Mouse (Mus musculus) retina, postnatal 1 day (tissue): Measurements from ENCODE around the gene Jam2.
A peak's percentile ranks its signal among the peaks of the same experiment; 100 is the strongest.

Source experiments
- DNase-seq: peaks from one replicate; pipeline ENCODE4 v3.0.0-alpha.2; 2012

The Jam2 gene

GRCm38 (mm10) chr16:84774003-84774703 is at the start of gene Jam2:
TSS of gene Jam2 (plus strand) at chr16:84774123.
- DNase-seq = peak; percentile 94

DNA sequence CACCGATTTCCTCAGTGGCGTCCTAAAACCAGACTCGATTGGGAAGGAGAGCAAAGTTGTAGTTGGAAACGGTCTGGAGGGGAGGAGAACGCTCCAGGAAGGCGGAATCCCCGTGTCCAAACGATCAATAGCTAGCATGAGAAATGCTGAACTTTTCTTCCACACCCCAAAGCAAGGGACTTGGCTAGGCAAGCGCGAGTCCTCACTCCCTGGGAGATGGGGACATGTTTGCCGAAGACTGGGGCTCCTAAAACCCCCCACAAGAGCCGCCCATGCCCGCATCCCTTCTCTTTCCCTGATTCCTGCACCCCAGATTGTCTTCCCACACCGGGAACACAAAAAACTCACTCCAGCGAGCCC is 39.1 kb upstream of the Jam2 start:
- DNase-seq = no peak

GRCm38 (mm10) chr16:84735166-84736105 is 38.5 kb upstream of the Jam2 start, which contains the start of gene Mrpl39:
TSS of gene Mrpl39 (minus strand) at chr16:84735742.
- peak; percentile 97 for DNase-seq

GRCm38 (mm10) chr16:84737358-84737757 is 36.6 kb upstream of the Jam2 start:
- DNase-seq = peak; percentile 5

DNA sequence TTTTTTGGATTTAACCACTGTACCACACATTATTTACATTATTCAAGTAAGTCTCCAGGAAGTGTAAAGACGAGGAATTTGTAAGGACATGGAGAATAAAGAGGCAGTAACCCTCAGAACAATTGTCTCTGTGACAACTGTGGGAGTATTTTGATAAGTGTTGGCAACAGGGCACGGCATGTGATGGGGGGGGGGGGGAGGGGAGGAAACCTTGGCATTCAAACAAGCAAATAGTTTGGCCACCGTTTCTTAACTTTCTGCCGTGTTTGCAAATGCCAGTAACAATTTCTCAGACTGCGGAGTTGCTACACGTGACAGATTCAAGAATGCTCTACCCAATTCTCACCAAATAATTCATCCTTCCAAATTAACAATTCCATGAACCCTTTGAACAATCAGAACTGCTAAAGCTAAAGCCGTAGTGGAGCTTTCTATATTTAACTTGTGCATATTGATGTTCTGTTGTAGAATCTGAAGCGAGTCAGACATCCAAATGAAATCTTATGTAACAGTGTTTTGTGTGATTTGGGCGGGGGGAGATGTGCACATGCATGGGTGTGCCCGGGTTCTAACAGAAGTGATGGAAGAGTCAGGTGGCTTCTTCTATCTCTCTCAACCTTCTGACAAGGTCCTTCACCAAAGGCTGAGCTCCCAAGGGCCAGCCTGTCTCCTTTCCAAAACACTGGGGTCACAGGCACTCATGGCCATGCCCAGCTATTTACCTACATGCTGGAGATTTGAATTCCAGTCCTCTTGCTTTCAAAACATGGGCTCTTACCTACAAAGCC is 29.0 kb upstream of the Jam2 start:
- DNase-seq = no peak

DNA sequence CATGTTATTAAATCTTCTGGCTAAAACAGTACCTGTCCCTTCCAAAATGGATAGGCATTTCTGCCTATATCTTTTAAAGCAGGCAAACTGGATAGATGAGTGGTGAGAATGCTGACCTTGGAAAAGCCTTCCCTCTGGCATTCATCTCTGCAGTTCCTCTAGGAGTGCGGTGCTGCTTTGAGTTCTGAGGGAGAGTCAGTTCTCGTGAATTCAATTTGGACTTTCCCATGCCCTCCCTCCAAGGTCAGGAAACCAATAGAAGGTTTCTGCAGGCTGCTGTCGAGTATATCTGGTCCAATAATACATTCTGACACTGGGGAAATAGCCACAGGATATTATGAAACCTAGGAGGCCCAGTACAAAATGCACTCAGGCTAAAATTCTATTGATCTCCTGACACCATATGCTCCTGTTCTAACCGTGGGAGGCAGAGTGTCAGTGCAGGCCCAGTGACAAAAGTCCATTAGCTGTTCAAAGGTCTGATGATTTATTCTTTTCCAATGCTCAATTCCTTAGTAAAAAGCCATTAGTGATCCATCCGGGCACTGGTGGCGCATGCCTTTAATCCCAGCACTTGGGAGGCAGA is 28.1 kb upstream of the Jam2 start:
- DNase-seq = no peak

DNA sequence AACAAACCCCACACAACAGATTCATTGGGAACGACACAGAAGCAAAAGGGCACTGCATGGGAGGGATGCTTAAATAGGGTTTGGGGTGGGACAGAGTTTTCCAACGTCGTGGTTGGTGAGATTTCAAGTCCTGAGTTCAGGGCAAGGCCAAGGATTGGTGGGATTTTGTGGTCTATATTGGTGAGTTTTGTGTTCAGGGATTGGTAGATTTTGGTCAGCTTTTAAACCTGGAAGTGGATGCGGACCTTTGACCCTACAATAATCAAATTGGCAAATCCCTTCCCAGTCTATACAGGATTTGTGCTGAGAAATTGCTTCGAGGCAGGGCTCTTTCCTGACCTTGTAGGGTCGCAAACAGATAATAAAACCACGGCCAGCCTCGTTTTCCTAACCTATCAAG is 6.0 kb upstream of the Jam2 start:
- no peak for DNase-seq

DNA sequence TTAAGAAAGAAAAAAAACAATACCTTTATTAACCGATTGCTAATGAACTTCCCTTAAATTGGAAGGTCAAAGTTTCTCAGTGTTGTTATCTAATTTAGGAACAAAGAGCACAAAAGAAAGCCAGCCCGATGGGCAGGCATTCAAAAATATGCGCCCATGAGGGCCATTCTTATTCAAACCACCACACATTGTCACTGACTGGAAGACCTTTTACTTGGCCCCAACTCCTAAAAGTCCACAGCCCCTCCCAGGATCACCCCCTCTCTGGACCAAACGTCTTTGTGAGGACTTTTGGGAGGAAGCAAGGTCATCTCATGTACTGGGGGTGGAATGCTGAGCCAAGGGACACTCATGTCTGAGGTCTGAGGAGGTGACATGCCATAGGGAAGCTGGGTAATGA is 4.7 kb upstream of the Jam2 start:
- DNase-seq = no peak

DNA sequence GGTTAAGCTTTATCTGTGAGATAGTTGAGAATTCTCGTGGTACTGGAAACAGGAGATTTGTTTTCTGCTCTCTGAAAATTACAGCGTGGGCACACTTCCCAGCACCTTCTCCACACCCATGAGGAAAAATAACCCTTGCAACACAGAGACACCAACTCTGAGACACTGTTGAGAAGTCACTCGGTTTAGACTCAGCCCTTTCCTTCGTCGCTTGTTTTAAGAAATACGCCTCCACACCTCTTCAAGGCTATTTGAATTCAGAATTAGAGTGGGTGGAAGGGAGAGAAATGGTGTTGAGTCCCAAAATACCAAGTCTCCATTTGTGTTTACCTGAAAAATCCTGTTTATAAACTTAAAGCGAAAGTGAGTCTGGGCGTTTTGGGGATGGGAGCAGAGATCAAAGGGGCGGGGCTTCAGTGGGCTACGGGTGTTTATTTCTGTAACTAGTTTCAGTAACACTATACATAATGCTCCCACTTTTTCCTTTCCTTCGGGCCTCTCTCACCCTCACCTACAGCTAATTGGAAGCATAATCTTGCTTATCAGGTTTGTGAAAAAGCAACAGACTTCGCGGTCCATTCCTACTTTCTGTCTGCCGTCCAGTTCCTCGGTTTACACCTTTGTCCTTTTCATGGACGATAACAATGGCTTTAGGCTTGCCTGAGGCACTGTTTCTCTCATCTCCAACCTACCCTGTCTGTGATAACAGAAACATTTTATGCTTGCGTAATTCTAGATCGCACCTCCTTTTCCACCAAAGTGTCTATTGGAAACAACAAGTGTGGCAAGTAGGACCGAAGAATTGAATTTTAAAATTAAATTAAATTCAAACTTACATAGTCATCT is 4.1 kb upstream of the Jam2 start:
- DNase-seq = no peak

DNA sequence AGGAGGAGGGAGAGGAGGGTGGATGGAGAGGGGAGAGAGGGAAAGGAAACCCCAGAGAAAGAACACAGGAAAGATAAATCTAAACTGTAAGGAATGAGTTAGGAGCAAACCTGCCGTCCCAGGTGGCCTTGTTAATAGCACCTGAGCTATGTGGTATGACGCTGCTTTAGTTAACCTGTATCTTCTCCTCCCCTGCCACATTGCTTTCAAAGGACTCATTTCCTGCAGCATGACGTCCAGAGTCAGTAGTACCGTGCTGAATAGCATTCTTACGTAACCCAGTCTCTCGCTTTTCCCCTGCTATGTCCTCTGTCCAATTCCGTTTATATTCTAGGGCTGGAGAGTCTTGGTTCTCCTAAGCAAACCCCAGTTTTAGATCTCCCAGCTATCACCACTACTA is 3.0 kb upstream of the Jam2 start:
- no peak for DNase-seq

- DNase-seq = no peak
These were observed 2.5 kb upstream of the Jam2 start for GRCm38 (mm10) chr16:84771461-84771860.

GRCm38 (mm10) chr16:84772496-84773267 is 1.2 kb upstream of the Jam2 start:
- DNase-seq = peak; percentile 68

DNA sequence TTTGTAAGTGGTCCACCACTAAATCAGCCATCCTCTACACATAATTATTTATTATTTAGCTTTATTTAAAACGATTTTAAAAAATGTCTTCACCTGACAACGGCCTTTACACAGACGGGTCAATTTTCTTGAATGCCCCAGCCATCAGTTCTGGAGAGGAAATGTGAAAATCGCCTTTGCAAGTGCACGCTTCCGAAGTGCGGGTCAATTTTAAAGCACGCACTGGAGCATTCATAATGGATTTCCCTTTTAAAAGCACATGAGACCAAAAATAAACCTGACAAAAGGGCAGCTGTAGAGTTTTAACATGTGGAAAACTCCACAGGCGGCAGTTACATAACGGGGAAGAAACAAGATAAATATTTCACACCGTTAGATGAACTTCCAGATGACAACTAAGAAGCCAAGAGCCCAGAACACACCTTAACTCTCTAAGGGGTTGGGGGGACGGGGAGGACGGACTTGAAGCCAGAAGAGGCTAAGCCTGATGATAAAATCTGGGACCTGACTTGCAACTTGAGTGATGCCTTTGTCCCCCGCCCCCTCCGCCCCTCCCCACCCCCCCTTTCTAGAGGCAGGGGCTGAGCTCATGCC is 558 bp upstream of the Jam2 start:
- DNase-seq = no peak

GRCm38 (mm10) chr16:84774761-84775231 is 873 bp downstream of the Jam2 start:
- peak; percentile 87 for DNase-seq

- DNase-seq = no peak
These were observed 1.4 kb downstream of the Jam2 start for GRCm38 (mm10) chr16:84775356-84775755.

DNA sequence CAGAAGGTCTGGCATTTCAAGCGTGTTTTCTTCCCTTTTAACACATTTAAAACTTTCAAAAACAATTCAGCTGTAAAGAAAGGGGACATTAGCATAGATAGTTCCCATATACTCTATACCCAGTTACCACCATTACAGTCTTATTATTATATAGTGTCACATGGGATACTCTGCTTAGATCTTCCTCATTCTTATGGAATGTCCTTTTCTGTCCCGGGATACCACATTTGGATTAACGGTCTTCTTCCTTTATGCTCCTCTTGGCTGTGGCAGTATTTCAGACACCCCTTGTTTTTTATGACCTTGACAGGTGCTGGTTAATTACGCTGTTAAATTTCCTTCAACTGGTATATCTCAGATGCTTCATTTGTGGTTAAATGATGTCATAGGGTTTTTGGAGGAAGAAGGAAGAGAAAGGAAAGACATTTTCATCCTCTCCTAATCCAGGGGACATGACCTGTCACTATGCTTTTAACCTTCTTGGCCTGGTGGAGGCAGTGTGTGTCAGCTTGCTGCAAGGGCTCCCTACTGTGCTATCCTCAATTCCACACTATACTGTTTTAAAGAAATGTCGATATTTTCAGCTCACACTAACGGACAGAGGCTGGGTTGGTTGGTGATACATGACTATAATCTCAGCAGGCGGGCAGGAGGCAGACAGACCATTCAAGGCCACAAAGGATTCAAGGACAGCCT is 2.3 kb downstream of the Jam2 start:
- DNase-seq = peak; percentile 28

- no peak for DNase-seq
These were observed 4.5 kb downstream of the Jam2 start for GRCm38 (mm10) chr16:84778431-84778830.

GRCm38 (mm10) chr16:84778861-84779630 is 5.1 kb downstream of the Jam2 start:
- no peak for DNase-seq

DNA sequence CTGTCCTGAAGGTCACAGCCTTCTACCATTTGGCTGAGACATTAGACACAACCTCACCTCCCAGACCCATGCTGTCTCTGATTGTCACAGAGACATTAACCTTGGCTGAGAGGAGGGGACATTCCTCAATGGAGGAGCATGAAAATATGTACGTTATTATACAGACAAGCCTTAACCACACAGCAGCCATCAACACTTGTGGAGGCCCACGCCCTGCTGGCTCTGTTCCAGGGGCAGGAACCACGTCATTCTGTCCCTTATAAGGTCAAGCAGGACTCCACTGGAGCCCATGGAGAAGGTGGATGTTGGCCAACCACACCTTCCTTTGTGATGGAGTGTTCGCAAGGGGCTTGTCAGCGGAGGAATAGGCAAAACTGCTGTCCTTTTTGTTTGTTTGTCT is 5.8 kb downstream of the Jam2 start:
- no peak for DNase-seq
